Mouse (Mus musculus): Measurements from ENCODE around the gene Cacna1i. TPM values are rescaled to one million over a fixed set of nuclear protein-coding genes. Genes with fewer than 3 reads are reported as not detected.

Gene Cacna1i
- polyA plus RNA-seq, 1 experiment from 2014 or later, result 0.04 TPM

DNA sequence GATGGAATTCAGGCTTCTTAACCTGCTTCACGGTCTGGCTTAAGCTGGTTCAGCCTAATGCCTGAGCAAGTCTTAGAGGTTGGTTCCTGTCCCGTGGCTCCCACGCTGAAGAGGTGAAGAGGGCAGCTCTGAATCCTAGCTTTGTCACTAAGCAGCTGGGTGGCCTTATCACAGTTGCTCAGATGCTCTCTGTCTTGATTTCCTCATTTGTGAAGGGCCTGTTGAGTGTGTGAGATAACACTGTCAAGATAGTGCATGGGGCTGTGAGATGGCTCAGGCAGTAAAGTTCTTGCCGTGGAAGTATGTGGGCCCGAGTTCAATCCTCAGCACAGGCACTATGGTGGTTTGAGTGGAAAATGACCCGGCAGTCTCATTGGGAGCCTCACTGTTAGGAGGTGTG lies 153.2 kb downstream of the Cacna1i start:
- Histone ChIP-seq H3K36me3 (no peaks in the 10 kb centered on the region), H3K9me3 (no peaks in the 10 kb centered on the region), H3K4me3 (no peak overlapping the region), H3K27ac (no peak overlapping the region), H3K27me3 (ENCODE audit: insufficient read depth, poor library complexity, severe bottlenecking) (0 out of 2 replicates have a peak, but pooled peaks cover 4% of the 10 kb centered on the region), H3K4me1 (replicated peaks) (peaks cover 13% of the 10 kb centered on the region; the same call in 1 of the 2 replicates)
- DNase-seq (ENCODE audit: low spot score), result no peak
- 90% methylated on average over 6 of the region's 6 CpGs for WGBS

DNA sequence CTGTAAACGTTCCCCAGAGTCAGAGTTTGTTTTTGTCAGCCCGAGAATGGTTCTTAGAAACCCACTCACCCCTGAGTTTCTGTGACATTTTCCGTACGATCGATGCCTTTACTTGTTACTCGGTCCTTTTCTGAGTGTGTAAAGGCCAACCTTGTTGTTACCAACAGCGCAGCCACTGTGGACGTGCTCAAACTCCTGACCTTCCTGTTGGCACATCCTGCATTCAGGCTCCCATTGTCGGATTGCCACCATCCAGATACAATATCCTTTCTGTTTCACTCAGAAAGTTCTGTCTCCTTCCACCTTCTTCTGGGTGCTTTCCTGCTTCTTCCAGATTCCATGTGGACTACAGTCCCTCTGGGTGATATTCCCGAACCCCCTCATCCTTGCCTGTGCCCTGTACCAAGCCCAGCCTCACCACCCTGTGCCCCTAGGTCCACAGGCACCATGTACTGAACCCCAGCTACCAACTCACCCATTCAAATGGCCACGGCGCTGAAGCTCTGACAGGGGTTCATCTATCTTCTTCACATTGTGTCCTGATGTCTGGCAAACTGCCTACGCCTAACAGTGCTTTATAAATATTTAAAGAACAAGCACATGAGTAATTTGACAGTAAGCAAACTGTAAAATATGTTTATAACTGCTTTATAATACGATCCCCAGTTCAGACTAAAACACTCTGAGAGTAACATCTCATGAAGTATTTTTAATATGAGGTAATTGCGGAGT lies 159.1 kb downstream of the Cacna1i start:
- no peaks in the 10 kb centered on the region for H3K27me3 ChIP-seq (ENCODE audit: insufficient read depth, poor library complexity, severe bottlenecking)
- no peak overlapping the region for H3K4me3 ChIP-seq
- no peaks in the 10 kb centered on the region for H3K9me3 ChIP-seq
- H3K4me1 ChIP-seq (replicated peaks), result peaks cover under 1% of the 10 kb centered on the region; the same call in 1 of the 2 replicates
- no peak overlapping the region for H3K27ac ChIP-seq
- no peak for DNase-seq (ENCODE audit: low spot score)
- H3K36me3 ChIP-seq, result no peaks in the 10 kb centered on the region
- 87% methylated on average over 15 of the region's 15 CpGs for WGBS

Other genes starting within 250 kb of the Cacna1i start
- 7.6 and 7.7 TPM in 2 replicates for gene Syngr1, start 195.9 kb upstream of the Cacna1i start, polyA plus RNA-seq (2016; fragmentation: Nextera tagmentation; extraction: Ambion mirVana)
- gene Rpl3, start 195.4 kb upstream of the Cacna1i start, polyA plus RNA-seq (2016; fragmentation: Nextera tagmentation; extraction: Ambion mirVana), result 806 and 957 TPM in 2 replicates
- 41.3 and 42.8 TPM in 2 replicates for gene Tab1, start 154.1 kb upstream of the Cacna1i start, polyA plus RNA-seq (2016; fragmentation: Nextera tagmentation; extraction: Ambion mirVana)
- 6.3 and 8.6 TPM in 2 replicates for gene Mgat3, start 113.5 kb upstream of the Cacna1i start, polyA plus RNA-seq (2016; fragmentation: Nextera tagmentation; extraction: Ambion mirVana)
- 38.6 and 39.3 TPM in 2 replicates for gene Mief1, start 53.2 kb upstream of the Cacna1i start, polyA plus RNA-seq (2016; fragmentation: Nextera tagmentation; extraction: Ambion mirVana)
- not detected in 2 replicates for gene AC140267.1, start 51.4 kb upstream of the Cacna1i start, polyA plus RNA-seq (2016; fragmentation: Nextera tagmentation; extraction: Ambion mirVana)
- gene Atf4, start 32.1 kb upstream of the Cacna1i start, polyA plus RNA-seq (2016; fragmentation: Nextera tagmentation; extraction: Ambion mirVana), result 111 TPM in 2 replicates
- gene Rps19bp1, start 22.9 kb upstream of the Cacna1i start, polyA plus RNA-seq (2016; fragmentation: Nextera tagmentation; extraction: Ambion mirVana), result 67.4 TPM in 2 replicates

Data from hindbrain, embryonic 10.5 days (tissue).